Mouse (Mus musculus): Measurements from ENCODE around the gene Pcmt1.

The Pcmt1 gene

DNA sequence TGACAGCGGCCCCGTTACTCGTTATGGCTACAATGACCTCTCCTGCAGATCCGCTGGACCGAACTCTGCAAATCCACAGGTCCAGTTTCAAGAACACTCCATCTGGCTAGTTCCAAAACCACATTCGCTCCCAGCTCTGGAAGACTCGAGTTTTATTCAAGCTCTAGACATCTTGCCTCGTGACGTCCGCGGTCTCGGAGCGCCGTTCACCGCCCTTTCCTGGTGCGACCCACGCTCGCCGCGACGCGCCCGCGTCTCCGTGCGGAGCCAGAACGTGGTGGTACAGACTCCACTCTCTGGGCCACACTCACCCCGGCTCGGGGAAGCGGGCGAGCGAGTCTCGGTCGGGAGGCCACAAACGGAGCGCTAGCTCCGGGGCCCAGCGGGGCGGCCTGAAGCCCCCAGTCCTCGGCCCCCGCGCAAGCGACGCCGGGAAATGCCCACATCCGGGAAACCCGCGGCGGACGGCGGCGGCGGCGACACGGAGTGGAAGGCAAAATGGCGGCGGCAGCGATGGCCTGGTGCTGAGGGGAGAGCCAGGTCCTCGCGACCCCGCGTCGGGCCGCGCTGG lies at the start of gene Pcmt1, which contains the start of gene Lats1:
Gene Pcmt1 (minus strand): TSS at position 406 of the 571 bp plus-strand sequence.
Gene Lats1 (plus strand): TSS at position 484 of the 571 bp plus-strand sequence.
- DNase-seq (ENCODE audit: extremely low read depth, low read depth): no peak

- peak; percentile 18 for DNase-seq (ENCODE audit: extremely low read depth, low read depth)
These were observed 46.1 kb upstream of the Pcmt1 start for GRCm38 (mm10) chr10:7727011-7727410.

DNA sequence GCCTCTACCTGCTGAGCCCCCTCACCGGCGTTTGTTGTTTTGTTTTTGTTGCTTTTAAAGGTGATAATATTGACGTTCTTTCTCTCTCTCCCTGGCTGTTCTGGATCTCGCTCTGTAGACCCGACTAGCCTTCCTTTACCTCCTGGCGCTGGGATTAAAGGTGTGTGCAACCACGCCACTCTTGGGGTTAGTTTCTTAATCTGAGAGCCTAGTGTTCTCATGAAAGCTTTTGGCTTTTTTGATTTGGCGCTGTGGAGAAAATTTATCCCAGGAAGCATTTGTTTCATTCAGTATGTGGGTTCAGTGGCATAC lies 45.5 kb upstream of the Pcmt1 start:
- DNase-seq (ENCODE audit: extremely low read depth, low read depth): no peak

DNA sequence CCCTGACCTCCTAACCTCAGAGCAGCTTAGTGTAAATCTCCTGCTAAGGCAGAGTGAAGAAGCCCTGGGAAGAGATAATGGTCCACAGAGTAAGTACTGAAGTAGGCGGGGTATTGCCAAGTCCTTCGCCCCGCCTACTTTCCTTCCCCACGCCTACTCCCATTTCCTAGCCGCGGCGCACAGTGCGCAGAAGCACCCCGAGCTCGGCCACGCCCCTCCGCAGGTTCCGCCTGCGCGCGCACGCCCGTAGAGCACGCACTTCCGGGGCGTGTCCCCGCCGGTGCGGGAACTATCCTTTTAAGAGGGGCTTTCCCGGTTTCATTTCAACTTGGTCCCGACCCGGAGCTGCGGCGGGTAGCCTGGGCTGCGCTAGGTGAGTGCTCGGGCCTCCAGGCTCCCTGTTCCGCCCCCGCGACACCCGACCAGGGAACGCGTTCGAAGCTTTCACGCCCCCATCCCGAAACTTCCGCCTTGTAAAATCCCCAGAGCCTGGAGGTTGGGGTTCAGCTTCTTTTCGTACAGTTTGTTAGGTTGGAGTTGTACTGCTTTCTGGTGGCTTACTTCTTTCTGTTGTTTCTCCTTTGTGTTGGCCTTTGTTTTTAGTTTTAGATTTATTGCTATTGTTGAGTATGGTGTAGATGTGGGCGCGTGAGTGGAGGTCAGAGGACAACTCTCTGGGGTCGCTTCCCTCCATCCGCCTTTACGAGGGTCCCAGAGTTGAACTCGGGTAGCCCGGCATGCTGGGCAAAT lies 45.0 kb upstream of the Pcmt1 start, which contains the start of gene Katna1:
Gene Katna1 (plus strand): TSS at position 250 of the 750 bp plus-strand sequence.
- peak; percentile 86 for DNase-seq (ENCODE audit: extremely low read depth, low read depth)

DNA sequence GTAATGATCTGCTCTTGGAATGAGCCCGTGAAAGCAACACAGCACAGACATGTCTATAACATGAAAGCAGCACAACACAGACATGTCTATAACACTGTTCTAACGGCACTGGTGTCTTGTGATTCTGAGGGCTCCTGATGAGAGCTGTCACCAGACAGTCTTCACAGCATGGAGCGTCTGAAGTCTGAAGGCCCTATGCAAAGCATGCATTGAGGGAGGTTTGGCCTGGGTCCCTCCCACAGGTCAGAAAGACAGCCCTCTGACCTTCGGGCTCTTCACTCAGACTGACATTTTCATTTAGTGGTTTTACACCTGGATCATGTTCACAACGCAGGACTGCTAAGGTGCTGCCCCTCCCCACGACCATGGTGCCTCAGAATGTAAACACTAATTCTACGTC lies 34.1 kb upstream of the Pcmt1 start:
- no peak for DNase-seq (ENCODE audit: extremely low read depth, low read depth)

DNA sequence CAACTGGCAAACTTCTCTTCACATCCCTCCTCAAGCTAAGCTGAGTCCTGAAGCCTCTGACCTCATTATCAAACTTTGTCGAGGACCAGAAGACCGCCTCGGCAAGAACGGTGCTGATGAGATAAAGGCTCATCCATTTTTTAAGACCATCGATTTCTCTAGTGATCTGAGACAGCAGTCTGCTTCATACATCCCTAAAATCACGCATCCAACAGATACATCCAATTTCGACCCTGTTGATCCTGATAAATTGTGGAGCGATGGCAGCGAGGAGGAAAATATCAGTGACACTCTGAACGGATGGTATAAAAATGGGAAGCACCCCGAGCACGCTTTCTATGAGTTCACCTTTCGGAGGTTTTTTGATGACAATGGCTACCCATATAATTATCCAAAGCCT lies 31.6 kb upstream of the Pcmt1 start:
- no peak for DNase-seq (ENCODE audit: extremely low read depth, low read depth)

DNA sequence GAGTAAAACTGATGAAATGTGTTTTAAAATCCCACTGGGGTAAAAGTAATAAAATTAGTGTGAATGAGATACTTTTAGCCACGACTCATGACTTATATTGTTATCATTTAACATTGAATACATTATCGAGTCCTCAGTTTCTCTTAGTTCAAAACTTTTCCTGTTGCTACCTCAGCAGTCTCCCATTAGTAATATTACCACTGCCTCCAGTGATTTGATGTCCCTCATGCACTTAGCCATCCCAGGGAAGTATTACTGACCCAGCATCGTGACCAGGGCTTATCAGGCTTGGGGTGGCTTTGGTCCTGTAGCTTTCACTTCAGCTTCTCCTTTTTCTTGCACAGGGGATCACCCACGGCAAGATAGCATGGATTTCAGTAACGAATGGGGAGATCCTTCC lies 29.2 kb upstream of the Pcmt1 start:
- no peak for DNase-seq (ENCODE audit: extremely low read depth, low read depth)

DNA sequence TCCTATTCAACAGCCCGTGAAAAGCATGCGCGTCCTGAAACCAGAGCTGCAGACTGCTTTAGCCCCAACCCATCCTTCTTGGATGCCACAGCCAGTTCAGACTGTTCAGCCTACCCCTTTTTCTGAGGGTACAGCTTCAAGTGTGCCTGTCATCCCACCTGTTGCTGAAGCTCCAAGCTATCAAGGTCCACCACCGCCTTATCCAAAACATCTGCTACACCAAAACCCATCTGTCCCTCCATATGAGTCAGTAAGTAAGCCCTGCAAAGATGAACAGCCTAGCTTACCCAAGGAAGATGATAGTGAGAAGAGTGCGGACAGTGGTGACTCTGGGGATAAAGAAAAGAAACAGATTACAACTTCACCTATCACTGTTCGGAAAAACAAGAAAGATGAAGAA lies 21.6 kb upstream of the Pcmt1 start:
- DNase-seq (ENCODE audit: extremely low read depth, low read depth): no peak

DNA sequence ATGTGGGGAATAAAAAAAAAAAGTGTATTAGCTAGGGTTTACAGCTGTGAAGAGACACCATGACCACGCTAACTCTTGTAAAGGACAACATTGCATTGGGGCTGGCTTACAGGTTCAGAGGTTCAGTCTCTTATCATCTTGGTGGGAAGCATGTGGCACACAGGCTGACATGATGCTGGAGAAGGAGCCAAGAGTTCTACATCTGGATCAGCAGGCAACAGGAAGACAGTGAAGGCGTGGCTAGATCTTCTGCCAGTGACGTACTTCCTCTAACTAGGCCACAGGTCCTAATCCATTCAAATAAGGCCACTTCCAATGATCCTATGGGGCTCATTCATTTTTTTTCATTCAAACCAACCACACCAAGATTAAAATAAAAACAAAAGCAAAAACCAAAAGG lies 19.2 kb upstream of the Pcmt1 start:
- DNase-seq (ENCODE audit: extremely low read depth, low read depth): no peak

- no peak for DNase-seq (ENCODE audit: extremely low read depth, low read depth)
These were observed 14.3 kb upstream of the Pcmt1 start for GRCm38 (mm10) chr10:7695286-7695685.

DNA sequence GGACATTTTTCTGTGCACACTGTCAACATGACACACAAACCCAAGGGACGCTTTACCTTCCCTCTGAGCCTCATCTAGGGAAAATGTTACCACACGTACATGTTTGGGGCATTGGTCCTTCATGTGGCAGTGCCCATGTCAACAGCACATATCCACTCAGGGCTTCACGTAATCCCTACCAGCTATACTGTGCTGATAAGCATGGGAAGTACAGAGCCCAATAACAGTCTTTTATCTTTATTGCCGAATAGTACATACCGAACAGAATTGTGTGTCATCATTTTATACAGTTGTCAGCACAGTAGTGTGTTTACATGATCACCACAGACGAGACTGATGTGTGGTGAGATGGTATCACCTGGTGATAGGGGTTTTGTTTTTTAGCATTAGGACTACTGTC lies 6.0 kb upstream of the Pcmt1 start:
- no peak for DNase-seq (ENCODE audit: extremely low read depth, low read depth)

DNA sequence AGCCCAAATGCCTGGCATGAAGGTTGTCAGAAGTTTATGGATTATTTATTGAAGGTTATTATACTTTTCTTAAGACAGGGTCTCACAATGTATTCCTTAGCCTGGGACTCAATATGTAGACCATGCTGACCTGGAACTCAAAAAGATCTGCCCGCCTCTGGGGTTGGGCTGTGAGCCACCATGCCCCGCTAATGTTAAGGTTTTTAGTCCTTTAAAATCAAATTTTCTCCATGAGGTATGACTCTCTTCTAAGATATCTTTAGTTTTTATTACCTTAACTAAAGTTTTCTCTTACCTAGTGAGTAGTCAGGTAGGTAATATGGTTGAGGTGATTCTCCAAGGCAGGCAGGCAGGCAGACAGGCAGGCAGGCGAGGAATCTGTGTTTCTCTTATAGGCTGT lies 1.3 kb upstream of the Pcmt1 start:
- DNase-seq (ENCODE audit: extremely low read depth, low read depth): no peak

DNA sequence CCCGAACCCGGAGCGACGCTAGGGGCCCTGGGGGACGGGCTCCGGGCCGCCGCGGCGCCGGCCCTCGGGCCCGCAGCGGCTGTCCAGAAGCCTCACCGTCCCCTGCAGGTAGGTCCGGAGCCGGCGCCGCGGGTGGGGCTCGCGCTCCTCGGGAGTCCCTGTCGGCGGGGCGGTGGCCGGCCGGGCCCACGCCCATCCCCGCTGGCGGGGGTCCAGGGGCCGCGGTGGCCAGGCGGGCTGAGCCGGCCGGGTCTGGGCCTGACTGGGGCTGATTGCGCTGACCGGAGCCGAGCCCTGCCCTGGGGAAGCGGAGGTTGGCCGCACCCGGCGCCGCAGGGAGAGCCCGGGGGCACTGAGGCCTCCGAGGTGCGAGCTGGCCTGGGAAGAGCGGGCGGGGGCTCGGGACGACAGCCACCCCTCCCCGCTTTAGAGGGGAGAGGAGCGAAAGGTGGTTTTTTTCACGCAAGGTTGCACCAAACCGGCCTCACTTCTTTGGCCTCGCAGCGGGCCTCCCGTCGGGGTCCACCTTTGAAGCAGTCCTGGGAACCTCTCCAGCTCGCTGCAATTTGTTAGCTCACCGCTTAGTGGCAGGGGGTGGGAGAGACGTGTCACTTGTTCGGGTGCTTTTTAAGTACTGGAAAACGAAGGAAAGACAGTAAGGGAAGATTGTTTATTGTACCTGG lies 548 bp upstream of the Pcmt1 start:
- DNase-seq (ENCODE audit: extremely low read depth, low read depth): no peak

DNA sequence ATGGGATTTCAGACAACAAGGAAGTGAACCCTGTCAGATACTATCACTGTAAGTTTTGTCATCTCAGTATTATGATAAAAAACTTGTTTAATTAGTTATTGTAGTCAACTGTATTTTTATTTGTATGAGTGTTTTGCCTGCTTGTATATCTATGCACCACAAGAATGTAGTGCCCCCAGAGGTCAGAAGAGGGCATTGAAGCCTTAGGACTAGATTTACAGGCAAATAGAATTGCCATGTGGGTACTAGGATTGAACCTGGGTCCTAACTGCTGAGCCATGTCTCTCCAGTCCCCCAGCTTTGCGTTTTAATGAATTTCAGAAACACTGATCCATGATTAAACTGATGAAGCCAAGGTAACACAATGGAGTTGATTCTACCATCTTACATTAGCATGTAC lies 7.3 kb downstream of the Pcmt1 start:
- no peak for DNase-seq (ENCODE audit: extremely low read depth, low read depth)

DNA sequence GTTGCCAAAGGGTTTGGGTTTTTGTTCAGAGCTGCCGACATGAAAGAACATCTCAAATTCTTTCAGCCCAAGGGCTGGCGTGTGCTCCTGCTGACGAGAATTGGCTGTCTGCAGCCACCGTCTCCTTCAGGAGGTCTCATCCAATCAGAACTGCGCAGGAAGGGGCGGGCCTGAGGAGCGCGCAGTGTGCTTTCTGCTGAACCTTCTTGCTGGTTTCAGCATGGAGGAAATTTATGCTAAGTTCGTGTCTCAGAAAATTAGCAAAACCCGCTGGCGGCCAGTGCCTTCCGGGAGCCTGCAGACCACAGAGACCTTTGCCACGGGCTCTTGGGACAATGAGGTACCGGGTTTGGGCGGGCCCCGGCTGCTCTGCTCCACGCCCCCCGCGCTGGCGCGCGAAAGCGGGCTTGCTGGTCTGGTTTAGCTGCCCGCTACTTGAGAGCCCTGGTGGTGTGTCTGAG lies 13.6 kb downstream of the Pcmt1 start, which contains the start of gene Nup43:
Gene Nup43 (plus strand): TSS at position 162 of the 461 bp plus-strand sequence.
- DNase-seq (ENCODE audit: extremely low read depth, low read depth): peak; percentile 76

- no peak for DNase-seq (ENCODE audit: extremely low read depth, low read depth)
These were observed 16.0 kb downstream of the Pcmt1 start for GRCm38 (mm10) chr10:7664889-7665288.

DNA sequence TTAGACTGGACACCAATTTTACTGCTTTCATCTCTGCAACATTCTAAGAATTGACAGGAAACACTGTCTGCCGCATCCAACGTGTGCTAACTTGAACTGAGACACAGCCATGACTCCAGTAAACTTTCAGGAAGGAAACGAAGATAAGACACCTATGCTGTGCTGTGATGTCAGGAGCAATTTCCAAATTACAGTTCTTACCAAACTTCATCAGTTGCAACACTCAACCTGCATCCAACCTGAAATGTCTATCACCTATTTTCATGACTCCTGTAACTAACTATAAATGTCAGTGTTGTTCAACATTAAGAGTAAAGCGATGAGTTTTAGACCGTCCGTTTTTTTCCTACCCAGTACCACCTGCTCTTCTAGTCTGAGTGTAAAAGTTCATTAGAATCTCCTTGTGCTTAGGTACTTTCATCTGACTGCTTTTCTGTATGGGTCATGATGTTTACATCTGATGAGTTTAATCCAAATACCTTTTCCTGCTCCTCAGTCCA lies 16.9 kb downstream of the Pcmt1 start:
- DNase-seq (ENCODE audit: extremely low read depth, low read depth): no peak

DNA sequence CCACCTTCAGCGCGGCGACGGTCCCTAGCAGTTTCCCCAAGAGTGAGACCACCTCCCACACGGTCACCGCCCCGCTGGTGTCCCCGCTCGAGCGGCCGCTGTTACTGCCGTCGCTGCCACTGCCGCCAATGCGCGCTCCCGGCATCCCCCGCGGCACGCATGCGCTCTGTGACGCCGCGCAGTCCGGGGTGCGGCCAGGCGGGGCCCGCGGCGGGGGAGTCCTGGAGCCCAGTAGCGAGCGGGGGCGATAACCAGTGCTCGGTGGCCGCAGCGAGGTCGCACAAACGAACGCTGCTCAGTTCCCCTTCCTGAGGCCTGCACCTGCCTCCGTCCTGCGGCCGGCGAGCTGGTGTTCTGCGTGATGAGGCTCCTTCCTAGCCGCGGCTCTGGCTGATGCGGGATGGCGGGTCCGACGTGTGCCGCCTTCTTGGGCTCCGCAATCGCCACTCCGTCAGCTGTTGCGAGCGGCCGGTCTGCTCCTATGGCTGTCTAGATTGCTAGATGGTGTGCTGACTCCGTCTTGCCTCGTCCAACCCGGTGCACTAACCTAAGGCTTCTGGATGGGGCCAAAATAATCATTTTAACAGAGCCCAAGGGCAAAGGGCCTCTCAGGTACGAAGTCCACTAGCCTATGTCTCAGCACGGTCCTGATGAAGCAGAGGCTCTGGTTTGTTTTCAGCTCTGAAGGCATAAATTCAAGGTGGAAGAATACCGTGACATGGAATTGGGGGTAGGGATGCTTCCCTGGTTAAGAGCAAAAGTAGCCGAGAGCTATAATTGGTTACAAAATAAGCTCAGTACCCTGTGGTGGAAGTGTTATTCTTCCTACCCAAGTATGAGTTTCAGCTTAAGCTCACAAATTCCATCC lies 17.5 kb downstream of the Pcmt1 start:
- no peak for DNase-seq (ENCODE audit: extremely low read depth, low read depth)

DNA sequence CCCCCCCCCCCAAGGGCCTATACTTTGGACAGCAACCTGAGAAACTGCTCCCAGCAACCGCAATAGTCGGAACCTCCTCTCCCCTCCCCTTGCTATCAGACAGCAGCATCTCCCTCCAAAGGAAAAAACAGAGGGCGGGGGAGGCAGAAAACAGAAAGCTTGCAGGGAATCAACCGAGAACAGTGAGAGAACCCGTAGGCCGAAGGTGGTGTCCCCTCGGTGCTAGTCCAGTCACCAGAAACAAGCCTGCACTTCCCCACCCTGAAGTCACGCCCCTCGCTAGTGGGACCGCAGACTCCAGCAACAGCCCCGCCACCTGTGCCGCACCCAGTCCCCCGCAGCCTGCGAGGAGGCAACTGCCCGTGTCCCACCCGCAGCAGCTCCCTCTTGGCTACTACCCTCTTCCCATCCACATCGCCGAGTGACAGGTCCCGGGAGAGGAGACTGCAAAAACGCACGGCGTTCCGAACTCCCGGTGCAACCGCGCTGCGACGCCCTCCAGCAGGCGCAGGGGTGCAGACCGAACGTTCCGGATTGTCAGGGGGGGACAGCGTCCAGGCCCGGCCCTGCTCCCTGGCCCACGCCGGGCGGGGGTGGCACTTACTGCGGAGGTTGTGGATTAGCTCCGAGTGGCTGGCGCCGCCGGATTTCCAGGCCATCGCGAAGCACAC lies 18.3 kb downstream of the Pcmt1 start:
- peak; percentile 77 for DNase-seq (ENCODE audit: extremely low read depth, low read depth)

- no peak for DNase-seq (ENCODE audit: extremely low read depth, low read depth)
These were observed 29.9 kb downstream of the Pcmt1 start for GRCm38 (mm10) chr10:7651057-7651456.

DNA sequence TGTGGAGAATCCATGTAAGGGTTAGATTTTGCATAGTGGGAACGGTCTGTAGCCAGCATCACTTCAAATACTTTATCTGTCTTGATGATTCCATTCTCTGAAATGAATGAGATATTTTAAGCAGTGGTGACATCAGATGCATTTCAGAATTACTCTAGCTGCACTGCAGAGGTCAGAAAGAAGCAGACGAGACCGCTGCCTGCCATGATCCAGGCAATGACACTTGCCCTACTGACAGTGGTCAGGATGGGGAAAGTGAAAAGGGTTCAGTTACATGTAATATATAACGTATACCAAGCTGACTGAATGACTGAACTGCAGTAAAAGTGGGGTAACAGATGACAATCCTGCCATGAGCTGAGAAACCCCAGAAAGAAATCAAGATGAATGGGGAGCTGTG lies 31.9 kb downstream of the Pcmt1 start:
- DNase-seq (ENCODE audit: extremely low read depth, low read depth): no peak
